In genomic region chr2:44341091-44341571, GRCm38 (mm10) we compare ENCODE assay signal across 11 mouse cellular contexts.
DNase-seq lines count a peak whose midpoint lies in the region; ATAC-seq lines count a peak whose summit lies in the region.
"Had no signal": no experiment of that assay in that cellular context is flagged by ENCODE, and none has a peak within 500 bp of the region (broad histone marks: within the 10 kb centered on the region; RNA-seq: fewer than 3 reads in every experiment).

No protein-coding gene starts in this region.

- no peak for DNase-seq in frontal cortex, postnatal 25 days (ENCODE audit: low spot score in 2 of 2)
- peak; percentile 9 for DNase-seq in ES-CJ7 (ENCODE audit: low read depth, low spot score)
- DNase-seq in left cerebral cortex, postnatal 36 days (ENCODE audit: low spot score in 2 of 2) = peak; percentile 42 to 54
- DNase-seq in heart, postnatal 4 days = no peak
- no peak for DNase-seq in midbrain, embryonic 14.5 days
- no peak for DNase-seq in thymus, adult 18-20 months
- DNase-seq: gastrocnemius, postnatal 10 days; kidney, postnatal 36 days had no signal

- H3K4me2 ChIP-seq in embryonic facial prominence, embryonic 15.5 days (replicated peaks) = peak overlapping the region; percentile 25
- H3K4me2 ChIP-seq in midbrain, embryonic 14.5 days (ENCODE audit: low read length) = no peak overlapping the region

- peak; percentile 72 for ATAC-seq in frontal cortex, adult (ENCODE audit: low TSS enrichment)
- peak; percentile 54; the same call in 1 of the 2 replicates for ATAC-seq in embryonic facial prominence, embryonic 15.5 days (ENCODE audit: insufficient number of reproducible peaks, low FRiP score, low TSS enrichment, low read depth)
- no peak for ATAC-seq in midbrain, embryonic 14.5 days (ENCODE audit: low FRiP score, low TSS enrichment)
- ATAC-seq: inflammation-experienced regulatory T-cells, adult 6 months had no signal

- no peak overlapping the region for H3K4me3 ChIP-seq in embryonic facial prominence, embryonic 15.5 days (replicated peaks)
- no peak overlapping the region for H3K4me3 ChIP-seq in midbrain, embryonic 14.5 days (replicated peaks; ENCODE audit: low read depth, low read length)

- H3K9me3 ChIP-seq in embryonic facial prominence, embryonic 15.5 days (replicated peaks) = no peaks in the 10 kb centered on the region
- no peaks in the 10 kb centered on the region for H3K9me3 ChIP-seq in midbrain, embryonic 14.5 days (ENCODE audit: control insufficient read depth, low read length)

- 0 out of 2 replicates have a peak, but pooled peaks cover 12% of the 10 kb centered on the region for H3K4me1 ChIP-seq in embryonic facial prominence, embryonic 15.5 days
- H3K4me1 ChIP-seq in midbrain, embryonic 14.5 days (ENCODE audit: control insufficient read depth, insufficient read depth, low read length) = no peaks in the 10 kb centered on the region

- H3K27ac ChIP-seq in embryonic facial prominence, embryonic 15.5 days (replicated peaks) = peak overlapping the region; percentile 83; the same call in 1 of the 2 replicates
- H3K27ac ChIP-seq in midbrain, embryonic 14.5 days (replicated peaks; ENCODE audit: low read depth, low read length) = no peak overlapping the region

- no peaks in the 10 kb centered on the region for H3K36me3 ChIP-seq in embryonic facial prominence, embryonic 15.5 days
- no peaks in the 10 kb centered on the region for H3K36me3 ChIP-seq in midbrain, embryonic 14.5 days (ENCODE audit: control insufficient read depth, insufficient read depth, low read length)

- WGBS in embryonic facial prominence, embryonic 15.5 days = 35% methylated on average over 10 of the region's 10 CpGs
- WGBS in midbrain, embryonic 14.5 days = 90% methylated on average over 10 of the region's 10 CpGs

- no peak overlapping the region for H3K9ac ChIP-seq in embryonic facial prominence, embryonic 15.5 days
- H3K9ac ChIP-seq in midbrain, embryonic 14.5 days (replicated peaks; ENCODE audit: low read length) = no peak overlapping the region

- intact Hi-C loops in left cerebral cortex, postnatal 36 days (cut with DNase I) = no loop called here

- H3K27me3 ChIP-seq in embryonic facial prominence, embryonic 15.5 days = no peaks in the 10 kb centered on the region
- no peaks in the 10 kb centered on the region for H3K27me3 ChIP-seq in midbrain, embryonic 14.5 days (ENCODE audit: control insufficient read depth, insufficient read depth, low read length)

Comparison
In these comparisons a context has a peak if more than half of its experiments do, and no peak if none do; other contexts are left out.
1. DNase-seq: peak in ES-CJ7 (single experiment) and left cerebral cortex, postnatal 36 days (2 of 2); none in frontal cortex, postnatal 25 days (0 of 2), heart, postnatal 4 days (single experiment), midbrain, embryonic 14.5 days (single experiment) and thymus, adult 18-20 months (0 of 2).